Mouse (Mus musculus) layer of hippocampus, adult 2 months (tissue): Measurements from ENCODE around the gene Mphosph9. TPM values are rescaled to one million over a fixed set of nuclear protein-coding genes. Genes with fewer than 3 reads are reported as not detected.

Source experiments
- DNase-seq, 2 experiments: peaks; one replicate each; pipeline ENCODE4 v3.0.0; 2022; ENCODE audit warnings: low spot score in 2 of 2
- H3K27ac ChIP-seq: fragments of 200-600 bp; 2 replicates; pipeline ENCODE4 v1.8.1; 2022
- H3K4me3 ChIP-seq: fragments of 200-600 bp; 2 replicates; pipeline ENCODE4 v1.8.1; 2022; ENCODE audit warnings: mild to moderate bottlenecking
- CTCF ChIP-seq: fragments of 200-600 bp; conservative IDR thresholded peaks from 2 replicates; pipeline ENCODE4 v1.8.1; 2022; ENCODE audit warnings: antibody characterized with exemption, mild to moderate bottlenecking, moderate library complexity
- total RNA-seq, 2 experiments: library from RNA; stranded (reverse); gene quantifications; 2 replicates each; pipeline ENCODE4 v1.2.3; 2021

Mphosph9 gene
- total RNA-seq, 2 experiments from 2014 or later, result 18.9 to 19.3 TPM

GRCm38 (mm10) chr5:124284330-124284729, 43.4 kb downstream of the Mphosph9 start:
- H3K4me3 ChIP-seq, result no peak overlapping the region
- DNase-seq, result no peak
- peak; percentile 42 for TF ChIP-seq CTCF

GRCm38 (mm10) chr5:124282854-124283253, 44.9 kb downstream of the Mphosph9 start:
- no peak for DNase-seq
- Histone ChIP-seq H3K27ac (no peak overlapping the region), H3K4me3 (no peak overlapping the region)
- TF ChIP-seq CTCF, result no peak

More at GRCm38 (mm10) chr5:124284330-124284729, 43.4 kb downstream of the Mphosph9 start:
- no peak overlapping the region for H3K27ac ChIP-seq

GRCm38 (mm10) chr5:124270226-124270625, 57.5 kb downstream of the Mphosph9 start:
- TF ChIP-seq CTCF, result no peak
- Histone ChIP-seq H3K4me3 (no peak overlapping the region), H3K27ac (no peak overlapping the region)
- DNase-seq, result no peak

GRCm38 (mm10) chr5:124269661-124270060, 58.1 kb downstream of the Mphosph9 start:
- H3K27ac ChIP-seq, result no peak overlapping the region
- no peak for TF ChIP-seq CTCF
- DNase-seq, result no peak

GRCm38 (mm10) chr5:124267652-124268051, 60.1 kb downstream of the Mphosph9 start:
- no peak for DNase-seq
- Histone ChIP-seq H3K27ac (no peak overlapping the region), H3K4me3 (no peak overlapping the region)
- TF ChIP-seq CTCF, result no peak

More at GRCm38 (mm10) chr5:124269661-124270060, 58.1 kb downstream of the Mphosph9 start:
- H3K4me3 ChIP-seq, result no peak overlapping the region

DNA sequence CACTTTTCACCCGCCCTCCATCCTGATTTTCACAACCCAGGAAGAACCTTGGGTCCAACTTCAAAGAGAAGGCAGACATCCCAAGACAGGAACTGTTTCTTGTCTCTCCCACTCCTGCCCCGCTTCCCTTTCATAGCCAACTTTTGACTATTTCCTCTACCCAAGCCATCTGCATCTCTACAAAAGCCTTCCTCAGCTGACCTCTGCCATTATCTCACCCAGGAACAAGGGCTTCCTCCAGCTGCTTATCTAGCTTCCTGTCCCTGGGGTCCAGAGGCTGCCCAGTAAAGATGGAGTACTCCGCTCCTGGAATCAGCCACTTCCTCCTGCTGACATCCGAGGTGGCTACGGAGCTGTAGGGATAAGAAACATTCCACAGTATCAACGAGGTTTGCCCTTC, 61.0 kb downstream of the Mphosph9 start:
- no peak for TF ChIP-seq CTCF
- Histone ChIP-seq H3K4me3 (no peak overlapping the region), H3K27ac (no peak overlapping the region)
- no peak for DNase-seq

DNA sequence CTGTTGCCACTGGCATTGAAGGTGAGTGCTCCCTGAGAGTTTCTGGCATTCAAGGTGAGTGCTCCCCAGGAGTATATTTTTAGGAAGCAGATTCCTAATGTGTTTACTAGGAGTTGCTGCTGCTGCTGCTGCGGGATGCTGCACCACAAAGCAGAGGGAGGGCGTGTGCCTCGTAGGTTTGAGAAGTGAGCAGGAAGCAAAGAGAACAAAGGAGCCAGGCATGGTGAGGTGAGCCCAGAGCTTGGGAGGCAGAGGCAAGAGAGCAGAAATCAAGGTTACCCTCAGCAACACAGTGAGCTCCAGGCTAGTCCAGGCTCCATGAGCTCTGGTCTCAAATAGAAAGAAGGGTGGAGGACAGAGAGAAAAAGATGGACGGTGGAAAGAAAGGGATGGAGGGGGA, 64.5 kb downstream of the Mphosph9 start:
- no peak for TF ChIP-seq CTCF
- DNase-seq, result no peak
- H3K4me3 ChIP-seq, result no peak overlapping the region

DNA sequence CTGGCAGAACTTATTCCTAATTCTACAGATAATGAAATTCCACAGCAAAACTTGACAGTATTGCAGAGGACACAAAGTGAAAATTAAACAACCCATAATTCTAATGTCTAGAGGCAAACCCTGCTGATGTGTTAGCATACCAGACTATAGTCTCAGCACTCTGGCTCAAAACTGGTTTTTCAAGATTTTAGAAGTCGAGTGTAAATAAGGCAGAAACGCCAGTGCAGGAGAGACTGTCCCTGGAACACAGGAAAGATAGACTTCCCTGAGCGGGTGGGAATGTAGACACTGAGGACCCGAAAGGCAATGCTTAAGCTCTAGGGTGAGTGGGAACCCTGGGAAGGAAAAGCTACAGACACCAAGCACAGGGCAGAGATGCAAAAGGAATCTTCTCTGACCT, 65.7 kb downstream of the Mphosph9 start:
- no peak for DNase-seq
- no peak for TF ChIP-seq CTCF
- Histone ChIP-seq H3K4me3 (no peak overlapping the region), H3K27ac (no peak overlapping the region)

More for the DNA sequence above, 64.5 kb downstream of the Mphosph9 start:
- no peak overlapping the region for H3K27ac ChIP-seq

DNA sequence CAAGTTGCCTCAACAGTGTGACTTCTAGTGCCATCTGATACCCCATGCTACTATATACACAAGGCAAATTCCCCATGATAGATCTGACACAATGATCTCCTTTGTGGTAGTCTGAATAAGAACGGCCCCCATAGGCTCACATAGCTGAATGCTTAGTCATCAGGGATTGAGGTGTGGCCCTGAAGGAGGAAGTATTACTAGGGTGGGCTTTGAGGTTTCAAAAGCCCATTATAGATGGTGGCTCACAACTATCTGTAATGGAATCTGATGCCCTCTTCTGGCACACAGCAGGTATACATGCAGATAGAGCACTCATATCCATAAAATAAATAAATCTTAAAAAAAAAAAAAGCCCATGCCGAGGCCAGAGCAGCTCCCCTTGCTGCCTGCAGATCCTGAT, 68.6 kb downstream of the Mphosph9 start:
- H3K27ac ChIP-seq, result no peak overlapping the region; the same call in 1 of the 2 replicates
- DNase-seq, result no peak
- peak; percentile 80 for TF ChIP-seq CTCF
- no peak overlapping the region for H3K4me3 ChIP-seq

DNA sequence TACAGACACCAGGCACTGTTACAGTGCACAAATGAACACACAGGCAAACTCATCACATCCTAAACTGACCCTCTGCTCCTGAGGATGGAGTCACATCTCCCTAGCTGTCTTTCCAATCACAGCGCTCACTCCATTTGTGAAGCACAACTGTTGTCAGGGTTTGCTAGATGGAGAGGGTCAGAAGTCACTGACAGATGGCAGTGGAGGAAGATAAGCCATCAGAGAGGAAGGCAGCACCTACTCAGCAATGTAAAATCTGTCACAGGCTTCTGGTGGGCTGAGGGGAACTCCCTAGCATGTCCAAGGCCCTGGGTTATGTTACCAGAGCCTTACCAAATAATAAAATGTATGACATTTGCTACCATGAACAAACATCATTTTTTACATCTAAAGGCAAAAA, 69.7 kb downstream of the Mphosph9 start:
- Histone ChIP-seq H3K4me3 (no peak overlapping the region), H3K27ac (0 out of 2 replicates have a peak overlapping the region, but pooled peaks have one; percentile 10)
- no peak for TF ChIP-seq CTCF
- no peak for DNase-seq

GRCm38 (mm10) chr5:124255141-124255540, 72.6 kb downstream of the Mphosph9 start:
- no peak overlapping the region for H3K27ac ChIP-seq
- no peak overlapping the region for H3K4me3 ChIP-seq
- TF ChIP-seq CTCF, result no peak
- no peak for DNase-seq

GRCm38 (mm10) chr5:124253555-124253954, 74.2 kb downstream of the Mphosph9 start:
- peak overlapping the region; percentile 55; the same call in 1 of the 2 replicates for H3K27ac ChIP-seq
- H3K4me3 ChIP-seq, result no peak overlapping the region
- DNase-seq, result no peak
- no peak for TF ChIP-seq CTCF

- TF ChIP-seq CTCF, result no peak
- Histone ChIP-seq H3K4me3 (no peak overlapping the region), H3K27ac (peak overlapping the region; percentile 55; the same call in 1 of the 2 replicates)
- no peak for DNase-seq
These were observed 75.0 kb downstream of the Mphosph9 start for GRCm38 (mm10) chr5:124252580-124253320.

DNA sequence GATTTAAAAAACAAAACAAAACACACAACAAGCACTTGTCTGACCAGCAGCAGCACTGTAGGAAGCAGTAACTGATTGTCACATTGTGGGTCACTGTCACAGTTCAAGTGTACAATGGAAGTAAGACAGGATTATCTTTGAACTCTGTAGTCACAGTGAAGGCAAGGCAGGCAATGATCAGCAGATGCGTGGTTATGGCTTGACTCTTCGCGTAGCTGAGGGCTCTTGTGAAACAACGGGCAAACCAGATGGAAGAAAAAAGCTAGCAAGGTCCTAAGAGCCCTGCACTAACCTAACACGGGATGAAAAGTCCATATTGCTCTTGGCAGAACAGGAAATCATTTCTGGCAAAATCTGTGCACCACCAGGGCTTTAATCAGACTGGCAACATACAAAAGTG, 76.7 kb downstream of the Mphosph9 start:
- H3K4me3 ChIP-seq, result no peak overlapping the region
- no peak for DNase-seq

More for the DNA sequence above, 76.7 kb downstream of the Mphosph9 start:
- H3K27ac ChIP-seq, result no peak overlapping the region
- no peak for TF ChIP-seq CTCF
